In genomic region chr4:155222552-155222840, GRCm38 (mm10) we compare ENCODE assay signal across 8 mouse cellular contexts. TPM values are rescaled to one million over a fixed set of nuclear protein-coding genes. Genes with fewer than 3 reads are reported as not detected.
DNase-seq lines count a peak whose midpoint lies in the region; ATAC-seq and TF ChIP-seq lines count a peak whose summit lies in the region.

Ski (minus strand) TSS chr4:155222592.

- peak within 1 kb of the TSS; percentile 85 for H3K4me3 ChIP-seq in left cerebral cortex, adult 2 months
- H3K4me3 ChIP-seq in embryonic facial prominence, embryonic 10.5 days, result peak within 1 kb of the TSS; percentile 91
- H3K4me3 ChIP-seq in heart, embryonic 16.5 days (ENCODE audit: low read length), result peak within 1 kb of the TSS; percentile 90

- peak within 1 kb of the TSS; percentile 97 for H3K9ac ChIP-seq in heart, embryonic 16.5 days (ENCODE audit: low read length)

- peaks cover 58% of the 10 kb centered on the region for H3K4me1 ChIP-seq in embryonic facial prominence, embryonic 10.5 days
- H3K4me1 ChIP-seq in heart, embryonic 16.5 days (ENCODE audit: control insufficient read depth, insufficient read depth, low read length), result peaks cover 33% of the 10 kb centered on the region

- no peak for DNase-seq in left cerebral cortex, adult 2 months (ENCODE audit: extremely low spot score in 1 of 2, low spot score in 2 of 2)
- DNase-seq in left cerebral cortex, adult 11 months (ENCODE audit: low spot score), result no peak
- DNase-seq in embryonic facial prominence, embryonic 10.5 days (ENCODE audit: low spot score), result no peak
- DNase-seq in left cerebral cortex, postnatal 4 days, result no peak
- no peak for DNase-seq in urinary bladder, postnatal 10 days (ENCODE audit: low spot score)
- DNase-seq in kidney, adult 18-20 months, result no peak

- no peak for TF ChIP-seq CTCF in left cerebral cortex, adult 2 months (IDR thresholded peaks at IDR 0.05)

- intact Hi-C loops in left cerebral cortex, adult 2 months (cut with DNase I), result loop anchor here (2.0 to 5.0 kb wide), 2 partner anchors 26 to 75 kb away; partner anchors contain the start of gene Faap20
- intact Hi-C loops in left cerebral cortex, postnatal 4 days (cut with DNase I), result no loop called here

- peaks cover 2% of the 10 kb centered on the region; the same call in 1 of the 2 replicates for H3K36me3 ChIP-seq in embryonic facial prominence, embryonic 10.5 days (replicated peaks)
- H3K36me3 ChIP-seq in heart, embryonic 16.5 days (ENCODE audit: control insufficient read depth, insufficient read depth), result no peaks in the 10 kb centered on the region

- ATAC-seq in heart, embryonic 16.5 days (replicated peaks; ENCODE audit: extremely low read depth, insufficient read depth, low FRiP score), result no peak
- ATAC-seq in neutrophil, adult 5-6 weeks (ENCODE audit: extremely low read depth, insufficient number of reproducible peaks, low FRiP score, poor library complexity, severe bottlenecking), result no peak

- peak within 1 kb of the TSS; percentile 90 for H3K4me2 ChIP-seq in heart, embryonic 16.5 days (ENCODE audit: low read depth, low read length)

- WGBS in embryonic facial prominence, embryonic 10.5 days, result 9% methylated on average over 63 of the region's 63 CpGs
- 1% methylated on average over 33 of the region's 63 CpGs for WGBS in heart, embryonic 16.5 days

- peaks cover 11% of the 10 kb centered on the region for H3K27me3 ChIP-seq in embryonic facial prominence, embryonic 10.5 days (replicated peaks; ENCODE audit: low read depth, poor library complexity, severe bottlenecking)
- H3K27me3 ChIP-seq in heart, embryonic 16.5 days (ENCODE audit: control insufficient read depth, insufficient read depth, low read length), result no peaks in the 10 kb centered on the region

- H3K27ac ChIP-seq in left cerebral cortex, adult 2 months, result peak within 1 kb of the TSS; percentile 100
- peak within 1 kb of the TSS; percentile 99 for H3K27ac ChIP-seq in embryonic facial prominence, embryonic 10.5 days (replicated peaks)
- peak within 1 kb of the TSS; percentile 94 for H3K27ac ChIP-seq in heart, embryonic 16.5 days (ENCODE audit: low read length)

- H3K9me3 ChIP-seq in embryonic facial prominence, embryonic 10.5 days, result no peaks in the 10 kb centered on the region
- no peaks in the 10 kb centered on the region for H3K9me3 ChIP-seq in heart, embryonic 16.5 days (replicated peaks; ENCODE audit: control insufficient read depth, low read length)

RNA-seq across cellular contexts. Expression of gene Ski, which starts in this region (rescaled TPM):
- total RNA-seq in left cerebral cortex, adult 2 months (2021), result 100 to 1,000 TPM; 113 to 119 TPM
- 8.5 and 10.7 TPM in 2 replicates for polyA plus RNA-seq in embryonic facial prominence, embryonic 10.5 days (2016; fragmentation: Nextera tagmentation; extraction: Ambion mirVana)
- polyA plus RNA-seq in heart, embryonic 16.5 days (2015; fragmentation: Nextera tagmentation; extraction: Ambion mirVana), result 12.1 and 12.3 TPM in 2 replicates
- total RNA-seq in left cerebral cortex, postnatal 4 days (2021), result 100 to 1,000 TPM; 117 to 121 TPM
- total RNA-seq in neutrophil, adult 5-6 weeks (2017), result 25.9 and 27.7 TPM in 2 replicates
